Mouse (Mus musculus): ENCODE data around the gene Kcnh7. TPM values are rescaled to one million over a fixed set of nuclear protein-coding genes. Genes with fewer than 3 reads are reported as not detected.

The Kcnh7 gene
- polyA plus RNA-seq, 1 experiment from 2014 or later = 0.10 TPM

GRCm38 (mm10) chr2:62997692-62998091, 186.4 kb downstream of the Kcnh7 start:
- no peak overlapping the region for H3K4me3 ChIP-seq (ENCODE audit: low read length)
- no peak overlapping the region for H3K9ac ChIP-seq (ENCODE audit: low read length)
- no peaks in the 10 kb centered on the region for H3K27me3 ChIP-seq (ENCODE audit: control insufficient read depth, insufficient read depth, low read depth, low read length)
- no peaks in the 10 kb centered on the region for H3K9me3 ChIP-seq (ENCODE audit: control insufficient read depth, low read length)
- no peaks in the 10 kb centered on the region for H3K36me3 ChIP-seq (ENCODE audit: control insufficient read depth, insufficient read depth, low read length)
- H3K4me1 ChIP-seq (replicated peaks; ENCODE audit: control insufficient read depth, insufficient read depth, low read length) = no peaks in the 10 kb centered on the region
- no peak for ATAC-seq (ENCODE audit: low read depth)
- WGBS = 82% methylated on average over 2 of the region's 2 CpGs
- H3K27ac ChIP-seq (ENCODE audit: low read length) = no peak overlapping the region
- no peak overlapping the region for H3K4me2 ChIP-seq (ENCODE audit: low read depth, low read length)

GRCm38 (mm10) chr2:62988616-62989015, 195.5 kb downstream of the Kcnh7 start:
- Histone ChIP-seq H3K27ac (ENCODE audit: low read length) (no peak overlapping the region), H3K9ac (ENCODE audit: low read length) (no peak overlapping the region), H3K4me3 (ENCODE audit: low read length) (no peak overlapping the region), H3K9me3 (ENCODE audit: control insufficient read depth, low read length) (no peaks in the 10 kb centered on the region), H3K36me3 (ENCODE audit: control insufficient read depth, insufficient read depth, low read length) (no peaks in the 10 kb centered on the region), H3K27me3 (ENCODE audit: control insufficient read depth, insufficient read depth, low read depth, low read length) (no peaks in the 10 kb centered on the region), H3K4me2 (ENCODE audit: low read depth, low read length) (no peak overlapping the region), H3K4me1 (replicated peaks; ENCODE audit: control insufficient read depth, insufficient read depth, low read length) (no peaks in the 10 kb centered on the region)
- no peak for ATAC-seq (ENCODE audit: low read depth)

GRCm38 (mm10) chr2:62983936-62984335, 200.2 kb downstream of the Kcnh7 start:
- 52% methylated on average over 2 of the region's 2 CpGs for WGBS
- Histone ChIP-seq H3K9ac (ENCODE audit: low read length) (no peak overlapping the region), H3K4me1 (replicated peaks; ENCODE audit: control insufficient read depth, insufficient read depth, low read length) (no peaks in the 10 kb centered on the region), H3K27ac (ENCODE audit: low read length) (no peak overlapping the region), H3K4me2 (ENCODE audit: low read depth, low read length) (no peak overlapping the region), H3K36me3 (ENCODE audit: control insufficient read depth, insufficient read depth, low read length) (no peaks in the 10 kb centered on the region), H3K9me3 (ENCODE audit: control insufficient read depth, low read length) (no peaks in the 10 kb centered on the region), H3K4me3 (ENCODE audit: low read length) (no peak overlapping the region), H3K27me3 (ENCODE audit: control insufficient read depth, insufficient read depth, low read depth, low read length) (no peaks in the 10 kb centered on the region)
- no peak for ATAC-seq (ENCODE audit: low read depth)

GRCm38 (mm10) chr2:62935273-62935874, 248.7 kb downstream of the Kcnh7 start:
- Histone ChIP-seq H3K27ac (ENCODE audit: low read length) (no peak overlapping the region), H3K4me3 (ENCODE audit: low read length) (no peak overlapping the region), H3K4me1 (replicated peaks; ENCODE audit: control insufficient read depth, insufficient read depth, low read length) (no peaks in the 10 kb centered on the region), H3K9ac (ENCODE audit: low read length) (no peak overlapping the region), H3K27me3 (ENCODE audit: control insufficient read depth, insufficient read depth, low read depth, low read length) (no peaks in the 10 kb centered on the region), H3K4me2 (ENCODE audit: low read depth, low read length) (no peak overlapping the region), H3K9me3 (ENCODE audit: control insufficient read depth, low read length) (no peaks in the 10 kb centered on the region), H3K36me3 (ENCODE audit: control insufficient read depth, insufficient read depth, low read length) (no peaks in the 10 kb centered on the region)
- no peak for ATAC-seq (ENCODE audit: low read depth)
- 44% methylated on average over 1 of the region's 1 CpGs for WGBS

- Histone ChIP-seq H3K4me1 (replicated peaks; ENCODE audit: control insufficient read depth, insufficient read depth, low read length) (no peaks in the 10 kb centered on the region), H3K9me3 (ENCODE audit: control insufficient read depth, low read length) (no peaks in the 10 kb centered on the region), H3K27me3 (ENCODE audit: control insufficient read depth, insufficient read depth, low read depth, low read length) (no peaks in the 10 kb centered on the region), H3K27ac (ENCODE audit: low read length) (no peak overlapping the region), H3K36me3 (ENCODE audit: control insufficient read depth, insufficient read depth, low read length) (no peaks in the 10 kb centered on the region), H3K9ac (ENCODE audit: low read length) (no peak overlapping the region), H3K4me3 (ENCODE audit: low read length) (no peak overlapping the region), H3K4me2 (ENCODE audit: low read depth, low read length) (no peak overlapping the region)
- WGBS = 78% methylated on average over 3 of the region's 3 CpGs
- ATAC-seq (ENCODE audit: low read depth) = no peak
Observed at GRCm38 (mm10) chr2:62928494-62928893, 255.6 kb downstream of the Kcnh7 start.

- Histone ChIP-seq H3K36me3 (ENCODE audit: control insufficient read depth, insufficient read depth, low read length) (no peaks in the 10 kb centered on the region), H3K4me1 (replicated peaks; ENCODE audit: control insufficient read depth, insufficient read depth, low read length) (no peaks in the 10 kb centered on the region), H3K27ac (ENCODE audit: low read length) (no peak overlapping the region), H3K9ac (ENCODE audit: low read length) (no peak overlapping the region), H3K4me3 (ENCODE audit: low read length) (no peak overlapping the region), H3K4me2 (ENCODE audit: low read depth, low read length) (no peak overlapping the region), H3K9me3 (ENCODE audit: control insufficient read depth, low read length) (no peaks in the 10 kb centered on the region), H3K27me3 (ENCODE audit: control insufficient read depth, insufficient read depth, low read depth, low read length) (no peaks in the 10 kb centered on the region)
- ATAC-seq (ENCODE audit: low read depth) = no peak
- WGBS = 51% methylated on average over 3 of the region's 3 CpGs
Observed at GRCm38 (mm10) chr2:62928065-62928464, 256.0 kb downstream of the Kcnh7 start.

- Histone ChIP-seq H3K4me3 (ENCODE audit: low read length) (no peak overlapping the region), H3K36me3 (ENCODE audit: control insufficient read depth, insufficient read depth, low read length) (no peaks in the 10 kb centered on the region), H3K9me3 (ENCODE audit: control insufficient read depth, low read length) (no peaks in the 10 kb centered on the region), H3K27me3 (ENCODE audit: control insufficient read depth, insufficient read depth, low read depth, low read length) (no peaks in the 10 kb centered on the region), H3K27ac (ENCODE audit: low read length) (no peak overlapping the region), H3K4me1 (replicated peaks; ENCODE audit: control insufficient read depth, insufficient read depth, low read length) (no peaks in the 10 kb centered on the region), H3K4me2 (ENCODE audit: low read depth, low read length) (no peak overlapping the region), H3K9ac (ENCODE audit: low read length) (no peak overlapping the region)
- 79% methylated on average over 4 of the region's 4 CpGs for WGBS
- ATAC-seq (ENCODE audit: low read depth) = no peak
Observed at GRCm38 (mm10) chr2:62923803-62924202, 260.3 kb downstream of the Kcnh7 start.

- Histone ChIP-seq H3K27ac (ENCODE audit: low read length) (no peak overlapping the region), H3K9ac (ENCODE audit: low read length) (no peak overlapping the region), H3K36me3 (ENCODE audit: control insufficient read depth, insufficient read depth, low read length) (no peaks in the 10 kb centered on the region), H3K27me3 (ENCODE audit: control insufficient read depth, insufficient read depth, low read depth, low read length) (no peaks in the 10 kb centered on the region), H3K4me1 (replicated peaks; ENCODE audit: control insufficient read depth, insufficient read depth, low read length) (no peaks in the 10 kb centered on the region), H3K4me3 (ENCODE audit: low read length) (no peak overlapping the region), H3K4me2 (ENCODE audit: low read depth, low read length) (no peak overlapping the region), H3K9me3 (ENCODE audit: control insufficient read depth, low read length) (no peaks in the 10 kb centered on the region)
- ATAC-seq (ENCODE audit: low read depth) = no peak
- WGBS = 44% methylated on average over 3 of the region's 3 CpGs
Observed at GRCm38 (mm10) chr2:62907688-62908087, 276.4 kb downstream of the Kcnh7 start.

GRCm38 (mm10) chr2:62902363-62903353, 281.4 kb downstream of the Kcnh7 start:
- 54% methylated on average over 1 of the region's 1 CpGs for WGBS
- no peaks in the 10 kb centered on the region for H3K4me1 ChIP-seq (replicated peaks; ENCODE audit: control insufficient read depth, insufficient read depth, low read length)
- no peak overlapping the region for H3K9ac ChIP-seq (ENCODE audit: low read length)
- no peaks in the 10 kb centered on the region for H3K9me3 ChIP-seq (ENCODE audit: control insufficient read depth, low read length)
- ATAC-seq (ENCODE audit: low read depth) = no peak
- no peak overlapping the region for H3K4me2 ChIP-seq (ENCODE audit: low read depth, low read length)
- no peak overlapping the region for H3K4me3 ChIP-seq (ENCODE audit: low read length)
- no peak overlapping the region for H3K27ac ChIP-seq (ENCODE audit: low read length)
- H3K27me3 ChIP-seq (ENCODE audit: control insufficient read depth, insufficient read depth, low read depth, low read length) = no peaks in the 10 kb centered on the region
- no peaks in the 10 kb centered on the region for H3K36me3 ChIP-seq (ENCODE audit: control insufficient read depth, insufficient read depth, low read length)

Measured in lung, embryonic 16.5 days (tissue).